Mouse (Mus musculus): ENCODE results near the gene Alg12. TPM values are rescaled to one million over a fixed set of nuclear protein-coding genes. Genes with fewer than 3 reads are reported as not detected.

Gene Alg12
- 10 to 100 TPM; 13.0 to 13.6 TPM for total RNA-seq (2021)
- long read RNA-seq, experiment 1, transcript Alg12-204 (10 exons, 2,130 nt) = major isoform, 6 of 15 reads
- long read RNA-seq, experiment 1, partial matches to known transcripts = 1 of 15 reads
- long read RNA-seq, experiment 1, other reads (novel, unspliced or antisense) = 8 of 15 reads
- long read RNA-seq, experiment 2, transcript Alg12-204 (10 exons, 2,130 nt) = major isoform, 6 of 13 reads
- long read RNA-seq, experiment 2, partial matches to known transcripts = 2 of 13 reads
- long read RNA-seq, experiment 2, other reads (novel, unspliced or antisense) = 4 of 13 reads

GRCm38 (mm10) chr15:88819026-88819905, at the start of gene Alg12, which contains the start of gene Creld2:
Alg12 (minus strand) TSS chr15:88819318.
Creld2 (plus strand) TSS chr15:88819646.
- DNase-seq (ENCODE audit: low spot score in 2 of 2) = peak; percentile 98 to 100

- DNase-seq (ENCODE audit: low spot score in 2 of 2) = no peak
These were observed 49.1 kb upstream of the Alg12 start for GRCm38 (mm10) chr15:88868024-88868742.

- no peak for DNase-seq (ENCODE audit: low spot score in 2 of 2)
These were observed 48.4 kb upstream of the Alg12 start for GRCm38 (mm10) chr15:88867368-88868023.

DNA sequence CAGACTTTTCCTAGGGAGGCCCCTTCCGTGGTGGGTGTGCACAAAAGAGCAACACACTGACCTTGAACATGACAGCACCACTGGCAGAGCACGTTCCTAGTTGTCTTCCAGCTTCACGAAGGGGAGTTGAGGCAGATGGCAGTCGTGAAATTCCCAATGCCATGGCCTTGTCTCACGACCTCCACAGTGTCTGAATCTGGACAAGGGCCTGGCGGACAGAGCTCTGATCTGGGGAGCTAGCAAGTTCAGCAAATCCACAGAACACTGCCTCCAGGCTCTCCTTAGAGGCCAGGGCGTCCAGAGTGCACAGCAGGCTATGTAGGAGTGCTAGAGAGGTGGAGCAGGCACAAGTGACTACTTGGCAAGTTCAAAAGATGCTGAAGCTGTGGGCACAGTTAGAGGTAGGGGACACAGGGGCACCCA, 47.8 kb upstream of the Alg12 start:
- no peak for DNase-seq (ENCODE audit: low spot score in 2 of 2)

DNA sequence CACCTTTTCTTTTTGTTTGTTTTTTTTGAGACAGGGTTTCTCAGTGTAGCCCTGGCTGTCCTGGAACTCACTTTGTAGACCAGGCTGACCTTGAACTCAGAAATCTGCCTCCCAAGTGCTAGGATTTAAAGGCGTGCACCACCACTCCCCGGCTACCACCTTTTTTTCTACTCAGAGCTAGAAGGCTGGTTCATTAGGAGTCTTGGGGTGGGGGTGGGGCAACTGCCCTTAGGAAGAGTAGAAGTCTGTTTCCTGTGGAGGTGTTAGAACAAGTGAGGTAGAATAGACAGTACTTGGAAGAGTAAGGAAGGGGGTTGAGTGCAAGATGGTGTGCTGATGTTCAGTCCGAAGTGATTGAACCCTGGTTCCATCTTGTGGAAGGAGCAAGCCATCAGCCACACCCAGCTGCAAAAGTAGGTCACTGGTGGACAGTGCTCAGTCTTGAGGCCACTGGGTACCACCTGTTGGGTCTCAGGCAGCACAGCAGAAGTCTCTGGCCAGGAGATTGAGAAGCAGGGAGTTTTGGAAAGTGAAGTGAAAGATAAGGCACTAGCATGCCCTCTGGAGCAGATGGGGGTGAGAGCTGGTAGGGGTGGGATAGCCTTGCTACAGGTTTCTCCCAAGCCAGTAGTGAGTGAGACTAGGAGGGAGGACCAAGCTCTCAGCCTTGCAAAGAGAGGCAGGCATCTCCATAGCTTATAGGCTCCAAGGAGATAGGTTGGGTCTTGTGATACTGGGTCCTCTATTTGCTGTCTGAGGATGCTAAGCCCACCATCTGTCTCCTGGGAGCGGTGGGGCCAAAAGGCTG, 47.0 kb upstream of the Alg12 start:
- DNase-seq (ENCODE audit: low spot score in 2 of 2) = no peak

GRCm38 (mm10) chr15:88865061-88865460, 45.9 kb upstream of the Alg12 start:
- no peak for DNase-seq (ENCODE audit: low spot score in 2 of 2)

GRCm38 (mm10) chr15:88864270-88865030, 45.3 kb upstream of the Alg12 start:
- no peak for DNase-seq (ENCODE audit: low spot score in 2 of 2)

- DNase-seq (ENCODE audit: low spot score in 2 of 2) = peak; percentile 82 to 88
These were observed 44.6 kb upstream of the Alg12 start for GRCm38 (mm10) chr15:88863695-88864231.

GRCm38 (mm10) chr15:88862881-88863694, 44.0 kb upstream of the Alg12 start:
- DNase-seq (ENCODE audit: low spot score in 2 of 2) = peak in 1 of 2 experiments; percentile 65

DNA sequence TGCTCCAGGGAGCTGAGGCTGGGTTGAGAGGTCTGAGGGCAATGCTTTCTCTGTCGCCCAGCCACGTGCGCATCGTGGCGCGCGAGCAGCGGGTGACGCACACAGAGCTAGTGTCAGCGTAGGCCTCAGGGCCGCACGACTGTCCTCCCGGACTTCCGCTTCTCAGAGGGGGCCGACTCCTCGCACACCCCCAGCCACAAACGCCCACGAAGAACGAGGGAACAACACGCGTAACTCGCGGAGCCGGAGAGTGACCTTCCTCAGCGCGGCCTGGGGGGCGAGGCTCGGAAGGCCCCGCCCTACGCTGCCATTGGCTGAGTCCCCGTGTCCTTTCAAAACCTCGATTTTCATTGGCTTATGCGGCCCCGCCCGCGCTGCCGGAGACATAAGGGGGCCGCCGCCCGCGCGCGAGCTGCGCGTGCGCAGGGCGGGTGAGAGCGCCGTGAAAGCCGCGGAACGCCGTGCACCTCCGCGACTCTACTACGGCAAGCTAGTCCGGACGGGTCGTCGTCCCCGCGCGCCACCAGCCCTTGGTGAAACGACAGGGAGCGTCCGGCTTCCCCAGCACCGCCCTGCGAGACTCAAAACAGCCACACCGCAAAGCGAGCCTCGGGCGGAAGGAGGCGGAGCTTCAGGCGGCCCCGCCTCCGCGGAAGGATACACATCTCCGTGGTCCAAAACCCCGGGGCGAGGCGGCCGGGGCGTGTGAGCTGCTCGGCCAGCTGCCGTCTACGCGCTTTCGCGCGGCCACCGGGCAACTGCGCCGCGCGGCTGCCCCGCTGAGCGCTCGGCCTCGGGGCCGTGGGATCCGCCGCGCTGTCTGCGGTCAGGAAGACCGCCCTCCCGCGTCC, 42.9 kb upstream of the Alg12 start, which contains the start of gene Pim3:
Gene Pim3 (plus strand): TSS at position 415 of the 851 bp plus-strand sequence.
- peak; percentile 93 to 97 for DNase-seq (ENCODE audit: low spot score in 2 of 2)

DNA sequence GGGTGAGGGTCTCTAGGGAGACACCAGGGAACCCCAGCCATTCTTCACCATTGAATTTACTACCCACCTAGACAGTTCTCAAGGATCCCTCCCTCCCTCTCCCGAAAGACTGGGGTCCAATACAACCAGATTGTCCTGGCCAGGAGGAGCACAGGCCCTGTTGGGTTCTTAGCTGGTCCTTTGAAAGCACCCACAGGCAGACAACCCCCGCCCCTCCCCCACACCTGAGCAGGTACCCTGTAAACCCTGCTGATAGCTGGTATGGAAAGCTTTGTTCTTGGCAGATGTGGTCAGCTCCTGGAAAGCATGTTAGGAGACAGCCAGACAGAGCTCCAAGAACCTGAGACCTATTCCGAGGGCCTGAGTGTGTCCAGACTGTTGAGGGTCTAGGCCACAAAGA, 41.7 kb upstream of the Alg12 start:
- no peak for DNase-seq (ENCODE audit: low spot score in 2 of 2)

- DNase-seq (ENCODE audit: low spot score in 2 of 2) = no peak
These were observed 40.3 kb upstream of the Alg12 start for GRCm38 (mm10) chr15:88859206-88859970.

- DNase-seq (ENCODE audit: low spot score in 2 of 2) = no peak
These were observed 39.6 kb upstream of the Alg12 start for GRCm38 (mm10) chr15:88858707-88859106.

- no peak for DNase-seq (ENCODE audit: low spot score in 2 of 2)
These were observed 39.0 kb upstream of the Alg12 start for GRCm38 (mm10) chr15:88858141-88858541.

- DNase-seq (ENCODE audit: low spot score in 2 of 2) = no peak
These were observed 38.2 kb upstream of the Alg12 start for GRCm38 (mm10) chr15:88857361-88857760.

DNA sequence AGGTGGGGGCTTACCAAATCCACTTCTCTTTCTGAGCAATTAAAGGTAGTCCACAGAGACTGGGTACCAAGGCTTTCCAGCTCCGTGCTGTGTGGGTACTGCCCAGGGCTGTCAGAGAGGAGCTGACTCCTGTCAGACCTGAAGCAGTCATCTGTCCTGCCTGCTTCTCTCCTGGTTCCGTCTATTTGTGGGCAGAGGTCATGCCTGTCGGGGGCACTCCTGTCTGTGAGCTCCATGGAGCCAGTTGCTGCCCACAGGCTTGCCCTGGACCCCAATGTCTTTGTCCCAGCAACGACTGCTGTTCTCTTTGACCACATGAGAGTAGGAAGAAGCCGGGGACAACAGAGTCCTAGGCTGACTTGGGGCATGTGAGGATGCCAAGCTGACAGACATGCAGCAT, 37.5 kb upstream of the Alg12 start:
- no peak for DNase-seq (ENCODE audit: low spot score in 2 of 2)
